Mouse (Mus musculus) right cerebral cortex, postnatal 4 days (tissue): ENCODE data around the gene Herc4.

Experiments
- DNase-seq: peaks from one replicate; pipeline ENCODE4 v3.0.0-alpha.2; 2022

Herc4 gene

GRCm38 (mm10) chr10:63365918-63366455 is 122.4 kb downstream of the Herc4 start:
- no peak for DNase-seq

- DNase-seq: no peak
Observed at GRCm38 (mm10) chr10:63367386-63367785, 123.8 kb downstream of the Herc4 start.
